Mouse (Mus musculus): ENCODE results near the gene Ncln. TPM values are rescaled to one million over a fixed set of nuclear protein-coding genes. Genes with fewer than 3 reads are reported as not detected.

Ncln gene
- polyA plus RNA-seq, 1 experiment from 2014 or later = 36.8 TPM

GRCm38 (mm10) chr10:81472403-81473002 lies 23.7 kb downstream of the Ncln start:
- ATAC-seq = peak; percentile 62
- peak; percentile 73 for DNase-seq (ENCODE audit: low spot score)
- H3K27me3 ChIP-seq (replicated peaks; ENCODE audit: control insufficient read depth, insufficient read depth, low read length) = no peaks in the 10 kb centered on the region

GRCm38 (mm10) chr10:81470454-81470853 lies 25.7 kb downstream of the Ncln start:
- ATAC-seq = no peak
- H3K36me3 ChIP-seq (ENCODE audit: control insufficient read depth, insufficient read depth, low read length) = peaks cover 38% of the 10 kb centered on the region

More at GRCm38 (mm10) chr10:81472403-81473002, 23.7 kb downstream of the Ncln start:
- Histone ChIP-seq H3K36me3 (ENCODE audit: control insufficient read depth, insufficient read depth, low read length) (peaks cover 27% of the 10 kb centered on the region), H3K9me3 (replicated peaks; ENCODE audit: control insufficient read depth, low read length) (no peaks in the 10 kb centered on the region), H3K4me2 (ENCODE audit: low read length) (peak overlapping the region; percentile 85), H3K9ac (ENCODE audit: low read length) (peak overlapping the region; percentile 69), H3K4me1 (ENCODE audit: control insufficient read depth, insufficient read depth, low read length) (peaks cover 27% of the 10 kb centered on the region), H3K4me3 (ENCODE audit: low read depth, low read length) (peak overlapping the region; percentile 40), H3K27ac (ENCODE audit: low read depth, low read length) (peak overlapping the region; percentile 94)
- WGBS = 2% methylated on average over 15 of the region's 18 CpGs

GRCm38 (mm10) chr10:81469253-81469652 lies 26.9 kb downstream of the Ncln start:
- H3K9ac ChIP-seq (ENCODE audit: low read length) = no peak overlapping the region
- no peak for DNase-seq (ENCODE audit: low spot score)
- H3K27ac ChIP-seq (ENCODE audit: low read depth, low read length) = no peak overlapping the region
- H3K4me1 ChIP-seq (ENCODE audit: control insufficient read depth, insufficient read depth, low read length) = peaks cover 28% of the 10 kb centered on the region
- H3K9me3 ChIP-seq (replicated peaks; ENCODE audit: control insufficient read depth, low read length) = no peaks in the 10 kb centered on the region
- H3K36me3 ChIP-seq (ENCODE audit: control insufficient read depth, insufficient read depth, low read length) = peaks cover 38% of the 10 kb centered on the region
- H3K27me3 ChIP-seq (replicated peaks; ENCODE audit: control insufficient read depth, insufficient read depth, low read length) = no peaks in the 10 kb centered on the region
- H3K4me3 ChIP-seq (ENCODE audit: low read depth, low read length) = no peak overlapping the region
- 84% methylated on average over 5 of the region's 5 CpGs for WGBS
- no peak overlapping the region for H3K4me2 ChIP-seq (ENCODE audit: low read length)
- ATAC-seq = no peak

More at GRCm38 (mm10) chr10:81470454-81470853, 25.7 kb downstream of the Ncln start:
- Histone ChIP-seq H3K27me3 (replicated peaks; ENCODE audit: control insufficient read depth, insufficient read depth, low read length) (no peaks in the 10 kb centered on the region), H3K9ac (ENCODE audit: low read length) (no peak overlapping the region), H3K4me1 (ENCODE audit: control insufficient read depth, insufficient read depth, low read length) (peaks cover 25% of the 10 kb centered on the region), H3K27ac (ENCODE audit: low read depth, low read length) (no peak overlapping the region), H3K9me3 (replicated peaks; ENCODE audit: control insufficient read depth, low read length) (no peaks in the 10 kb centered on the region), H3K4me2 (ENCODE audit: low read length) (no peak overlapping the region), H3K4me3 (ENCODE audit: low read depth, low read length) (no peak overlapping the region)
- WGBS = 66% methylated on average over 18 of the region's 18 CpGs
- no peak for DNase-seq (ENCODE audit: low spot score)

GRCm38 (mm10) chr10:81467670-81468235 lies 28.4 kb downstream of the Ncln start:
- H3K27me3 ChIP-seq (replicated peaks; ENCODE audit: control insufficient read depth, insufficient read depth, low read length) = peaks cover 9% of the 10 kb centered on the region
- no peak overlapping the region for H3K4me3 ChIP-seq (ENCODE audit: low read depth, low read length)
- H3K9ac ChIP-seq (ENCODE audit: low read length) = no peak overlapping the region
- H3K9me3 ChIP-seq (replicated peaks; ENCODE audit: control insufficient read depth, low read length) = no peaks in the 10 kb centered on the region
- H3K27ac ChIP-seq (ENCODE audit: low read depth, low read length) = no peak overlapping the region
- no peak overlapping the region for H3K4me2 ChIP-seq (ENCODE audit: low read length)
- DNase-seq (ENCODE audit: low spot score) = no peak
- peaks cover 38% of the 10 kb centered on the region for H3K36me3 ChIP-seq (ENCODE audit: control insufficient read depth, insufficient read depth, low read length)
- 87% methylated on average over 16 of the region's 16 CpGs for whole genome bisulfite sequencing
- peaks cover 23% of the 10 kb centered on the region for H3K4me1 ChIP-seq (ENCODE audit: control insufficient read depth, insufficient read depth, low read length)
- no peak for ATAC-seq

- DNase-seq (ENCODE audit: low spot score) (no peak), ATAC-seq (no peak)
- Histone ChIP-seq H3K4me3 (ENCODE audit: low read depth, low read length) (no peak overlapping the region), H3K27ac (ENCODE audit: low read depth, low read length) (no peak overlapping the region), H3K9me3 (replicated peaks; ENCODE audit: control insufficient read depth, low read length) (no peaks in the 10 kb centered on the region), H3K4me1 (ENCODE audit: control insufficient read depth, insufficient read depth, low read length) (peaks cover 17% of the 10 kb centered on the region), H3K36me3 (ENCODE audit: control insufficient read depth, insufficient read depth, low read length) (peaks cover 43% of the 10 kb centered on the region), H3K4me2 (ENCODE audit: low read length) (no peak overlapping the region), H3K9ac (ENCODE audit: low read length) (no peak overlapping the region), H3K27me3 (replicated peaks; ENCODE audit: control insufficient read depth, insufficient read depth, low read length) (peaks cover 18% of the 10 kb centered on the region)
- WGBS = 77% methylated on average over 14 of the region's 14 CpGs
Observed at GRCm38 (mm10) chr10:81466881-81467280, 29.3 kb downstream of the Ncln start.

GRCm38 (mm10) chr10:81466066-81466465 lies 30.1 kb downstream of the Ncln start:
- Histone ChIP-seq H3K27me3 (replicated peaks; ENCODE audit: control insufficient read depth, insufficient read depth, low read length) (peaks cover 20% of the 10 kb centered on the region), H3K4me1 (ENCODE audit: control insufficient read depth, insufficient read depth, low read length) (peaks cover 11% of the 10 kb centered on the region), H3K4me3 (ENCODE audit: low read depth, low read length) (no peak overlapping the region), H3K9me3 (replicated peaks; ENCODE audit: control insufficient read depth, low read length) (no peaks in the 10 kb centered on the region), H3K27ac (ENCODE audit: low read depth, low read length) (no peak overlapping the region), H3K36me3 (ENCODE audit: control insufficient read depth, insufficient read depth, low read length) (peaks cover 45% of the 10 kb centered on the region), H3K9ac (ENCODE audit: low read length) (no peak overlapping the region), H3K4me2 (ENCODE audit: low read length) (no peak overlapping the region)
- no peak for ATAC-seq
- DNase-seq (ENCODE audit: low spot score) = no peak
- 93% methylated on average over 2 of the region's 2 CpGs for WGBS

GRCm38 (mm10) chr10:81465265-81465645 lies 30.9 kb downstream of the Ncln start:
- ATAC-seq = peak; percentile 13; the same call in 1 of the 2 replicates
- H3K4me3 ChIP-seq (ENCODE audit: low read depth, low read length) = no peak overlapping the region
- peaks cover 45% of the 10 kb centered on the region for H3K36me3 ChIP-seq (ENCODE audit: control insufficient read depth, insufficient read depth, low read length)

GRCm38 (mm10) chr10:81464405-81465264 lies 31.6 kb downstream of the Ncln start:
- Histone ChIP-seq H3K36me3 (ENCODE audit: control insufficient read depth, insufficient read depth, low read length) (peaks cover 45% of the 10 kb centered on the region), H3K9ac (ENCODE audit: low read length) (peak overlapping the region; percentile 43)

More at GRCm38 (mm10) chr10:81465265-81465645, 30.9 kb downstream of the Ncln start:
- H3K4me1 ChIP-seq (ENCODE audit: control insufficient read depth, insufficient read depth, low read length) = peaks cover 4% of the 10 kb centered on the region; the same call in 1 of the 2 replicates
- no peaks in the 10 kb centered on the region for H3K9me3 ChIP-seq (replicated peaks; ENCODE audit: control insufficient read depth, low read length)
- no peak overlapping the region for H3K9ac ChIP-seq (ENCODE audit: low read length)
- no peak overlapping the region for H3K4me2 ChIP-seq (ENCODE audit: low read length)
- peaks cover 28% of the 10 kb centered on the region for H3K27me3 ChIP-seq (replicated peaks; ENCODE audit: control insufficient read depth, insufficient read depth, low read length)
- no peak overlapping the region for H3K27ac ChIP-seq (ENCODE audit: low read depth, low read length)
- DNase-seq (ENCODE audit: low spot score) = no peak
- 4% methylated on average over 5 of the region's 5 CpGs for WGBS

More at GRCm38 (mm10) chr10:81464405-81465264, 31.6 kb downstream of the Ncln start:
- peak overlapping the region; percentile 51 for H3K4me2 ChIP-seq (ENCODE audit: low read length)
- H3K4me3 ChIP-seq (ENCODE audit: low read depth, low read length) = peak overlapping the region; percentile 27
- H3K27me3 ChIP-seq (replicated peaks; ENCODE audit: control insufficient read depth, insufficient read depth, low read length) = peaks cover 34% of the 10 kb centered on the region
- H3K4me1 ChIP-seq (ENCODE audit: control insufficient read depth, insufficient read depth, low read length) = peaks cover 4% of the 10 kb centered on the region; the same call in 1 of the 2 replicates
- no peaks in the 10 kb centered on the region for H3K9me3 ChIP-seq (replicated peaks; ENCODE audit: control insufficient read depth, low read length)
- peak; percentile 85 for ATAC-seq
- 2% methylated on average over 33 of the region's 33 CpGs for WGBS
- peak; percentile 52 for DNase-seq (ENCODE audit: low spot score)
- H3K27ac ChIP-seq (ENCODE audit: low read depth, low read length) = no peak overlapping the region
